Mouse (Mus musculus) frontal cortex, postnatal 25 days (tissue): ENCODE results near the gene Thumpd1.

ENCODE experiments used
- DNase-seq, 2 experiments: peaks; one replicate each; pipeline ENCODE4 v3.0.0; 2022; ENCODE audit warnings: low spot score in 2 of 2

Gene Thumpd1

DNA sequence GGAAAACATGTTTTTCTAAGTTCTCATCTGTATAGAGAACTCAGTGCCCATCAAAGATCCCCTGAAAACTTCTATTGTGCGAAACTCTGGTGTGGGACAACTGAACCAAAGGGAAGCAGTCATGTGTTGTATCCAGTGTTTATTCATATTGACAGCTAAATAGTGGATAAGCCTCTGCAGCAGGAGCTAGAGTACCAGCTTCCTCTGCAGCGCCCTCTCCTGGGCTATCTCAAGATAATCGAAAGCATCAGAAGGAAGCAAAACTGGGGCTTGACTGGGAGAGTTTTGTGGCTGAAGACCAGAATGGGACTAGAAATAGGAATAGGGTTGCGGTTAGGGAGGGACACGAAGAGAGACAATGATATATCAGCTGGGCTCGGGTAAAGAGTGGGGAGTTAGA lies 49.7 kb downstream of the Thumpd1 start:
- peak in 1 of 2 experiments; percentile 5 for DNase-seq

DNA sequence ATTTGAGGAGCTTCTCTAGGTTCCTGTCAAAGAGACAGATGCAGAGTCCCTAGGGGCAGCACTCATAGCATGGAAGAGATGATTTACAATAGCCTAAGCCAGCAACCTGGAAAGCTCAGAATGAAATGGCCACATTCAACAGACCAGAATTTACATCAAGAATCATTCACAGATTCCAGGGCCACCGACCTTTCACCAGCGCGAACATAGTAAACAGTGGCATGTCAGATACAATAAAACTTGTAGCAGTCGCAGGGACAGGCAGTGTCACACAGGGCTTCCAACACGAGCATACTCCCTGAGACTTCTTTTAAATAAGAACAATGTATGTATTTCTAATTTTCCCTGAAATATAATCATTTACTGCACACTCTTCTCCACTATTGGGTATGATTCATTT lies 50.2 kb downstream of the Thumpd1 start:
- DNase-seq = no peak

DNA sequence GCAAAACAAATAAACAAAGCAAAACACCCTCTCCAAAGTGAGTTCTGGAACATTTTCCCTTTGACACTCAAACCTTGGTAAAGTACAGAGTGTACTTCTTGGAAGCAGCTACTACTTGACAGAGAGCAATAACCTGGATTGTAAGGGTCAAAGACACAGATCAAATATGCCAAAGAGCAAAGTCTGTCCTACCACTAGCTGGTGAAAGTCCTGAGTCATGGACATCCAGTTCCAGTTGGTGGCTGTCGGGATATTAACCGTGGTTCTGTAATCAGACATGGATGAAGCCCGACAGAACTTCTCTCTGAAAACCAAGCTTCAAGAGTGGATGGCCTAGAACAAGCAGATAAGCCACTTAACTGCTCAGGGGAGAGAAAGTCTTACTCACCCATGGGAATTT lies 52.7 kb downstream of the Thumpd1 start:
- DNase-seq = no peak
